Mouse (Mus musculus): ENCODE results near the gene Wdr93.

Wdr93 gene

DNA sequence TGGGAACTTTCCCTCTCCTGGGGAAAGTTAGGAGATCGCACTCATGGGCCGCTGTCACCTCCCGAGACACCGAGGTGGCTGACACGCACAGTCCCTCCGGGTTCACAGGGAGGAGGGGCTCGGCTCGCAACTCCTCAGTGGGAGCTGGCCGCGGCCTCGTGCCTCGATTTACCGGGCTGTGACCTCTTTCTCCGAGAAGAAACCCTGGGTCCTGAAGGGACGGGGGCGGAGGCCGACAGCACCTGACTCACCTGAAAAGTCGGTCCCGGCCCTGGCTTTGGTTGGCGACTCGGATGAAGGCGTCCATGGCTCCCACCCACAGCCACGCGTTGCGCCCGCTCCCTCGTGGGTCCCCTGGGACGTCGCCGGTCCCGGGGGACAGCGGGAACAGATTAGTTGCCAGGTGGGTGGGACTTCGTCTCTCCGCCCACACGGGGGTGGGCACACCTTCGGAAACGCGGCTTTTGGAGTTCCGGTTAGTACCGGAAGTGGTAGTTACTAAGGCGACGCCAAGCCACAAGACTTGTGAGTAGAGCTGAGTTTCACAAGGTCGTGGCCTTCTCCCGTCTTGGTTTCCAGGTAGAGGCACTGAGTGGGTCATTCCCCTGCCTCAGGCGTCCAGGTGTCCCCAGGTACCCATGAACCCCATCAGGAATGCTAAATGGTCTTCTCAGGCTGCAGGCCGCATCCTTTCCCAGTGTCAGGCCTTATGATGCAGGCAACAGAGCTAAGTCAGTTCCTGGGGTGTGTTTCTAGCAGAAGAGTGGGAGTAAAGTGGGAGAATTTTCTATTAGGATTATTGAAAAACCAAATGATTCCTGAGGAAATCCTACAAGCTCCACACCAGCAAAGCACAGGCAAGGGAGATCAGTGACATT lies at the start of gene Wdr93, which contains the start of gene Pex11a:
Gene Wdr93, plus strand, starts transcription at position 505 of the 878 bp plus-strand sequence.
Gene Pex11a, minus strand, starts transcription at position 473 of the 878 bp plus-strand sequence.
- peak; percentile 59 for DNase-seq (ENCODE audit: extremely low read depth, low read depth, low spot score)

DNA sequence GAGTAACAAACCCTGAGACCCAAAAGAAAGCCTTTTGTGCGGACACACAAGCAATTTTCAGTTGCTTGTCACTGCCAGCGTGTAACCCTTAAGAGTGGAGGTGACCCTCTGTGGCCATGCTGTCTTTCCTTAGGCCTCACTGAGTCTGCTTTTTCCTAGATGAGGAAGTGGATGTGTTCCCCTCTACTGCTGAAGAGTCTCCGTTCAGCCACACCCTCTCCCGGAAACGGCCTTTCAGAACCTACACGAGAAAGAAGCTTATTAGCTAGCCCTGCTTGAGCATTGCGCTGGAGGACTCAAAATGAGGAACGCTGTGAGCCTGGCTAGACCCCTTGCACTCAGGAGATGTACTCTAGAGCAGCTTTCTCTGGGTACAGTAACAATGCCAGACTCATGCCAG lies 46.5 kb upstream of the Wdr93 start:
- no peak for DNase-seq (ENCODE audit: extremely low read depth, low read depth, low spot score)

DNA sequence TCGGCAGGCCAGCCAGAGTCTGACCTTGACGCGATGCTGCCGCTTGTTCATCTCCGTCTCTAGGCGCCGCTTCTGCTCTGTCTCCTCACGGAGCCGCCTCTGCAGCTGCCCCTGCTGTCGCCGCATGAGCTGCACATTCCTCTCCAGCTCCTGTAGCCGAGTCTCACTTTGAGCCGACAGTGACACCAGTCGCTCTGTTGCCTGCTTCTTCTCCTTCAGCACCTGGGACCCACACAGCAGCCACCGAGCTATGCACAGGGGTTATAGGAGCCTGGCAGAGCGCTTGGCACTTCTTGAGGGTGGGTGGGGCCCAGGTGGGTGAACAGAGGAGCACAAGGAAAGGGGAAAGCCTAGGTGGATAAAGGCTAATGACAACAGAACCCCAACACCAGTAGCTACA lies 40.2 kb upstream of the Wdr93 start:
- no peak for DNase-seq (ENCODE audit: extremely low read depth, low read depth, low spot score)

DNA sequence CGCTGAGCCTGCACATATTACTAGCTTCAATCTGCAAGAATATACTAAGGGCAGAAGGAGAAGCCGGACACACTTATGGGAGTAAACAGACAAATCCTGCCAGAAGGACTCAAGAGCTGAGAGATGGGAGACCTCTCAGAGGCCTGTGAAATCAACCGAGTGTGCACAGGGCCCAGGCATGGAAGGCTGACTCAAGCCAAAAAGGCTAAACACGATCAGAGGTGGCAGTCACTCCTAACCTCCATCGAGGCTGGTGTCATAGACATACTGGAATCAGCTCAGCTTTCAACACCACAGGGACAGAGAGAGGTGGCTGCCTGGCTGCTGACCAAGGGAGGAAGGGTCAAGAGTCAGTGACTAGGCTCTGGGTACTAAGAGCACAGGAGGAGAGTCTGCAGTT lies 37.8 kb upstream of the Wdr93 start:
- no peak for DNase-seq (ENCODE audit: extremely low read depth, low read depth, low spot score)

DNA sequence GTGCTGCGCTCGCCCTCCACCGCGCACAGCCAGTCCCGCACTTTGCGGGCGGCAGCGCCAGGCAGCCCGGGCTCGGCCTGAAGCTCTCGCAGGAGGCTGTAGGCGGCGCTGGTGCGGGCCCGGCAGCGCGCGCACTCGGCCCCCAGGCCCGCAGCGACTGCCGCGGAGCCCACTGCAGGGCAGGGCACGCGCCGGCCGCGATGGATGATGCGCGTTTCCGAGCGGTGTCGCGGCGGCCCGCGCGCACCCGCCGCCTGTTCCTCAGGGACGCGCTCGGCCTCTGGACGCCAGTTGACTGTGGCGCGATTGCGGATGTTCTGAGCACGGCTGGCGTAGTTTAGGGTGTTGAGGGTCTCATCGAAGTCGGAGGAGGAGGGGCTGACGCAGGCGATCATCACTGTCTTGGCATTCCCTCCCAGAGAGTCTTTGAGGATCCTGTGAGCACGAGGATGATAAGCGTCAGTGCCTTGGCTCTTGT lies 32.8 kb upstream of the Wdr93 start:
- no peak for DNase-seq (ENCODE audit: extremely low read depth, low read depth, low spot score)

DNA sequence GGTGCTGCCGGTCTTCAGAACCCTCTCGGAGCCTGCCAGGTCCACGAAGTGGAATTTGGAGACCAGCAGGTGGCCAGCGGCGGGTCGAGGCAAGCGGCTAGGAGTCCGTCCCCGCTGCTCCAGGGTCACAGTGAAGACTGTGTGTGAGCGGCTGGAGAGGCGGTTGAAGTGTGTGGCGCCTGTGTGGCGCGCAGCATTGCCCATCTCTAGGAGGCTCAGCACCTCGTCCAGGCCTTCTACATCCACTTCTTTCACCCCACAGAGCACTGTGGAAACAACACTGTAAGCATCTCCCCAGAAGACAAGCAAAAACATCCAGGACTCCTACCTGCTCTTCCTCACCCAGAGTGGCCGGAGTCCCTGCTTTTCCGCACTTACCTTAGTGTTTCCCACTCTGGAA lies 32.1 kb upstream of the Wdr93 start:
- DNase-seq (ENCODE audit: extremely low read depth, low read depth, low spot score), result no peak

DNA sequence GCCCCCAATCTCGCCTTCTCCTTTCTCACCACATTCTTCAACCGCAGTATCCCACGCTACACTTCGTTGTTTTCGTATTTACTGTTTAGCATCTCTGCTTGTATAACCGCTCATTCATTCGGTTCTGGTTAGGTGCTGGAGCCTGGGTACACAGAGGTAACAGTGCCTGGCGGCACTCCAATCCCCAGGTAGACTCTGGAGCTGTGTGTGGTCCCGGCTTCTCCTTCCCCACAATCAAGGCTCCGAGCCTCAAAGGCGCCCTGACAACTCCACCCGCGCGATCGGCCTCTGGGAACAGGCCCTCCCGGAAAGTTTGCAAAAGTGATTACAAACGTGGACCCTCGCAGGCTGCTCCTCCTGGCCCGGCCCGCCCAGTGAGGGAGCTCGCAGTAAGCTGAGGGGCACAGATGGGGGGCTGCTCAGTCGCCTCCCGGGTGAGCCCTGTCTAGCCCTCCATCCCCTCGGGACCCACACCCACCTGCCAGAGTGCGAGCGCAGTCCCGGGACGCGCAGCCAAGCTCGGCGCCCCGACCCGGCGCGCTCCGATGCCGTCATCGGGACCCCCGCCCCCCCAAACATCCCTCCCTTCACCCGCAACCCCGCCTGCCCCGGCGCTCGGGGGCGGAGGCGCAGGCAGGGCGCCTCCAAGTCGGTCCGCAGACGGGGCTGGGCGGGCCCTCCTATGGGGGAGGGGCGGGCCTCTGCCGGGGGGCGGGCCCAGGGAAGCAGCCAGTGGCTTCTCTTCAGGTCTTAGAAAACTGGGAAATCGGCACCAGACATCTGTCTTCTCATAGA lies 27.6 kb upstream of the Wdr93 start, which contains the start of gene Kif7:
Gene Kif7, minus strand, starts transcription at position 534 of the 795 bp plus-strand sequence.
- no peak for DNase-seq (ENCODE audit: extremely low read depth, low read depth, low spot score)

DNA sequence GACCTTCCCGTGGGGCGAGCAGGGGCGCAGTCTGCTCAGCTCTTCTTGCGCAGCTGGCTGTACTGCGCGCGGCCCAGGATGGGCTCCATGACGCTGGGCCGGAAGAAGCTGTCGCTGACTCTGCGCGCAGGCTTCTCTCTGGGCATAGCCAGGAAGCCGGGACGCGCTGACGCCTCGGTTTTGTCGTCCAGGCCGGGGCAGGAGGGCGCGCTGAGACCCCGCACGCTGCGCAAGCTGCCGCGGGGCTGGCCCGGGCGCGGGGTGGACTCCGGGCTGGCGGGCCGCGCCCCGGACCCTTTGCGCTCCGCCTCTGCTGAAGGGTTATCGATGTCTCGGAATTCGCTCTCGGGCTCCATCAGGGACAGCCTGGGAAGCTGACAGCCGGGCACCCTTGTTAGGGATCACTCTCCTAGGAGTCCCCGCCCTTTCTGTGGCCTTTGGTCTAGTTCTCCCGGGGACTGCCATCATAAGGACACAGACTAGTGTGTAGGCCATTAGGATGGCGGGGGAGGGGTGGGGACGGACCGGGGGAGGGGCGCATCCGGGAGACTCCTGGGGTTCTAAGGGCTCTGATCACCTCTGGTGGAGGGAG lies 21.5 kb upstream of the Wdr93 start:
- DNase-seq (ENCODE audit: extremely low read depth, low read depth, low spot score), result no peak

DNA sequence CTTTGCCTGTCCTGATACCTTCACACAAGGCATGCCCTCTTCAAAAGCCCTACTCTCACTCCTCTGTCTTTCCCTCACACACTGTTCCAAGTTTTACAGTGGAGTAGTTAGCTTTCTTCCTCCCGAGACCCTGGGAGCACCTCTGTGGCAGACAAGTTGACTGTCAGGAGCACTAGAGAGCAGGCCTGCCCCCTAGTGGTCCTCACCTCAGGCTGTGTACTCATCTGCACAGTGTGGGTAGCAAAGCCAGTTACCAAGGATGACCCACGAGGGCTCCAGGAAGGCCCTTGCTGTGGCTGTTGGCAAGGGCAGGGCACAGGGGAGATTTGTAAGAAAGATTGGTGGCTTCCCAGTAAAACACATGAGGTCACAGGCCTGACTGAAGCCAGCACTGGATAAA lies 15.9 kb upstream of the Wdr93 start:
- no peak for DNase-seq (ENCODE audit: extremely low read depth, low read depth, low spot score)

DNA sequence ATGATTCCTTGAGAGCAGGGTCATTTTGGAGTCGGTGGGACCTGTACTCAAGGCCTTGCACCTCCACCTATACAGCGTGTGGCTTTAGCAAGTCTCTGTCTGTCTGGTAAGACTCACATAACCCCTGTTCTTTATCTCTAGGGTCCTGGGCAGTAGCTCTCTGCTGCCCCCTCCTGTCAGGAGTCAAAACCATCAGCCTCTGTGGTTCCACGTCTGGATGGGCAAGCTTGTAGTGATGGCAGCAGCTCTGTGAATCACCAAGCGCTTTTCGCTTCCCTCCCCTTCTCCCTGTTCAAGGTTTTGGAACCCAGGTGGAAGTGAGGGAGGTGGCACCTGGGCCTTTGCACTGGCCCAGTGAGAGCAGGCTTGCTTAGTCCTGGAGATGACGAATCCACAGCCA lies 14.7 kb upstream of the Wdr93 start:
- DNase-seq (ENCODE audit: extremely low read depth, low read depth, low spot score), result no peak

DNA sequence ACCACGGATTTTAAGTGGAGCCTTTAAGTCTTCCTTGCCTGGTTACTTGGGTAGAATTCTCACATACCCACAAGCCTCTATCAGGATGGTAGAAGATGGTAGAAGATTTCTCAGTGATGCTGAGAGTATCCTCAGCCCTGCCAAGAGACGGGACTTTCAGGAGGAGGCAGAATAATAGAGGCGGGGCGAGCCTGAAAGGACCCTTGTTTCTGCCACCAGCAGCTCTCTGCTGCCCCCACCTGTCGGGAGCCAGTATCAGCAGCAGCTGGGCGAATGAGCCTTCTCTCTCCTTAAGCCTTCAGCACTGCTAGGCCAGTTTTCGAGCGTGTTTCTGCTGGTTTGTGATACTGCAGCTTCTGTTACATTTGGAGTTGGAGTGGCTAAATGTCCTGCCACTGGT lies 13.8 kb upstream of the Wdr93 start:
- DNase-seq (ENCODE audit: extremely low read depth, low read depth, low spot score), result no peak

DNA sequence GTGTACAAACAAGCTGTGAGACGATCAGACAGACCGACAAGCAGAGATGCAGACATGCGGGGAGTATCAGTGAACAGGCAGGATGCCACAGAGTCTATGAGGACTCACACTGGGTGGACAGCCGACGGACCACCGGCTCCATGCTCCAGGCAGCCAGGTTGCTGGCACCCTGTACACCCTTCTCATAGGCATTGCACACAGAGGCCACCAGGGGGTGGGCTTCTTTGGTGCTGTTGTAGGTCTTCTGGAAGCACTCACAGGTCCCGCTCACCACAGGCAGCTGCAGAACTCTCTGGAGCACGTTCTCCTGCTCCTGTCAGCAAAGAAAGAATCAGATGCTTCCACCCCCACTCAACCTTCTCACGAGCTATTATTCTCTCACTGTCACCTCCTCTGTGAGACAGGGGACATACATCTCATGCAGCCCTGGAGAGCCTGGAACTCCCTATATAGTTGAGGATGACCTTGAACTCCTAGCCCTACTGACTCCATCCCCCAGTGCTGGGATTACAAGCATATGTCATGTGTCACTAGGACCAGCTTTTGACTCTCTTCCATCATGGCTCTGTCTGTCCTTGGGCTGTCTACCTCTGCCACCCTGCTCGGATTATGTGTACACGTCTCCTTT lies 13.1 kb upstream of the Wdr93 start:
- DNase-seq (ENCODE audit: extremely low read depth, low read depth, low spot score), result no peak

DNA sequence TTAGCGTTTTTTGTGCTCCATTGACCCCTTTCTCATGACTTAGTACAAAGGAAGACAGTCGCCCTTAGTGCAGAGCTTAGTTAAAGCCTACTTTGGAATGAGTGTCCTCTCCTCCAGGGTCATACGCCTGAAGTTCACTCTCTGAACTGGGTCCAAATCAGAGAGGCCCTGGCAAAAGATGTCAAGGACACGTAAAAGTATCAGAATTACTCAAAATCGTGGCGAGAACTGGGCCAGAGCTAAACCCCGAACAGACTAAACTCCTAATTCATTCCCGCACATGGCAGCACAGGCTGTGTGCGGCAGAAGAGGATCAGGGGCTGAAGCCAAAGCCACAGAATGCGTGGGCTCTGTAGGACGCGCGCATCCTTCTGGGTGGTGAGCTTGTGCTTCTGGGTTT lies 11.5 kb upstream of the Wdr93 start:
- DNase-seq (ENCODE audit: extremely low read depth, low read depth, low spot score), result no peak

DNA sequence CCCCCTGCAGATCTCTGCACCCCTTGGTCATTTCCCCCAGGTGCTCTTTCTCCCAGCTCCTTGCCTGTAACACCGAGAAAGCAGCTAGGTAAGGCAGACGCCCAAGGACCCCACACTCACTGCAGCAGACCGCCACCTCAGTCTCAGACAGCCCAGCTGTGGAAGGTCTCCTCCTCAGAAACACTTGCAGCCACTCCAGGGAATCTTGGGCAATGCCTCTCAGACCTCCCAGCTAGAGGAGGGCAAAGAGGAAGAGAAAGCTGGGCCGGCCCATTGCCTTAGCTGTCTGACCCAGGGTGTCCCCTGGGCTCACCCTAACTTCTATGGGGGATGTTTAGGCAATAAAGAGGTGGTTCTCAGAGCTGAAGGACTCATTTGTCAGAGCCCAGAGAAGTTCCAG lies 10.3 kb upstream of the Wdr93 start, which contains the start of gene Plin1:
Gene Plin1, minus strand, starts transcription at position 282 of the 400 bp plus-strand sequence.
- DNase-seq (ENCODE audit: extremely low read depth, low read depth, low spot score), result no peak

DNA sequence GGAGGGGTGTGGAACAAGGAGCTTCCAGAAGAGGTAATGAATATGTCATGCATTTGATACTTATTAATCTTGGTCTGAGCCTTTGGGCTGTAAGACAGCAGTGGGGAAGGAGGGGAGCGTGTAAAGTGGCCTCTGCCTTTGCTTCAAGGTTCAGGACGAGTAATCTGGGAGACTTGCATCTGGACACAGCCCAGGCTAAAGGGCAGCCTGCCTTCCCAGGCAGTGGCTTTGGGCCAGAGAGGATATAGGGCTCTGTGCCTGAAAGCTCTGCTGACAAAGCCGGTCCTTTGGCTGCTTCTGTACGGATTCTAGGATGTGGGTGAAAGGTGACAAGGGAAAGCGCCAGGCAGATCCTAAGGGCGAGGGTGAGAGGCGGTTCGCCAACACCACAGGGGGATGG lies 8.4 kb upstream of the Wdr93 start:
- DNase-seq (ENCODE audit: extremely low read depth, low read depth, low spot score), result peak; percentile 95

DNA sequence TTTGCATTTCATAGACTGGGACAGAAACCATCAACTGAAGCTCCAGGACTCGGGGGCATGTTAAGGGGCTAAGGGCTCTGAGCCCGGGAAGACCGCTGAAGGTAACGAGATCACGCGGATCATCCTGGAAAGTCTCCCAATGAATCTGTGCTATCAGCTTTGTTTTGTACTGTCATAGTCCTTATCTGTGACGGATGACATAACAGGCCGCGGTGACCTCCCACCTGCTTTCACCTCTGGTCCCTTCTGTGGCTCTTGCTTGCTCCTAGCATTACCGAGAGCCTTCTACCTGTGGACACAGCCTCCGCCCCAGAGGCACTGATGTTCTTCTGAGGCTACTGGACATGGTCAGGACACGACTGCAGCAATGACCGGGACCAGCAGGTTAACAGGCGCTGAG lies 6.5 kb upstream of the Wdr93 start:
- DNase-seq (ENCODE audit: extremely low read depth, low read depth, low spot score), result no peak

DNA sequence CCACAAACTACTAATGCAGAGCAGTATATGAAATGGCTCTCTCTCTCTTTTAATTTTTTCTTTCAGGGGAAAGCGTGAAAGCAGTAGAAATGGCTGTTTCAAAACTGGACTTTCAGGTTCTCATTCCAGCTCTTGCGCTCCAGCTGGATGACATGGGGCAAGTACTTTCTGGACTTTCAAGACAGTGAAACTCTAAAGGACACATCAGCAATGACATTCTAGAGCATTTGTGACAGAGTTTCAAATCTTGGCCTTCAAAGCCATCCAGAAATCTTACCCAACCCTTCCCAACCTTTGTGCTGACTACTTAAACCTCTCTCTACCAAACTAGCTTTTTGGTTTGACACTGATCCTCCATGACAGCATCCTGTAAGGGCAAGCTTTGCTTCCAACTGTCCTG lies 4.0 kb upstream of the Wdr93 start:
- peak; percentile 55 for DNase-seq (ENCODE audit: extremely low read depth, low read depth, low spot score)

DNA sequence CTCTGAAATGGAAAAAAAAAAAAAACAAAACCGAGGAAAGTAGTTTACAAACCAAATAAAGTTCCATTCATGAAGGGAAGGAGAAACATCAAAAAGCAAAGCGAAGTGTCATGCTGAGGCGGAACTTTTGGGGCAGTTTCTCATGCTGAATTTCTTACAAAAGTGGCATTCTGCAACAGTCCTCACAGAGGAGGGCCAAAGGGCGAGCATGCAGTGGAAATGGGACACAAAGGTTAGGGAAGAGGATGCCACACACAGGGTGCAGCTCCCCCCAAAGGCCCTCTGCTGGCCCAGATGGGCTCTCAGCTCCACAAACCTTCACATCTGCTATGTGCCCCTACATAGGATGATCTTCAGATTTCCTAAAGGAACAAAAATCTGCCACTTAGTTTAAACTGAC lies 2.7 kb upstream of the Wdr93 start:
- no peak for DNase-seq (ENCODE audit: extremely low read depth, low read depth, low spot score)

DNA sequence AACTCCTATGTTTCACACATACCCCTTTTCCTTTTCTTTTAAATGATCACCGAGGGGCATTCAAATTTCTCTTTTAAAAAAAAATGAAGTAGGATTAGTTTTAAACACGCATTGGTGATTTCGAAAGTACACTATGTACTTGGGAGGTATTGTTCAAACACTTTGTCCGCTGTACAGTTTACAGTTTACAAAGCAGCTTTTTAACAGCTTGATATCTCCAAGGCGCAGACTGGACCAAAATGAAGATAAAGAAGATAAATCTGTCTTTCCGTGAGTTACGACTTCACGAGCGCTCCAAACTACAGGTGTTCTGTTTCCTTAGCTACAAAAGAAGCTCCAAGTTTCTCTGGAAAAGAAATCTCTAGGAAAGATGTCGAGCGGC lies 695 bp upstream of the Wdr93 start:
- DNase-seq (ENCODE audit: extremely low read depth, low read depth, low spot score), result no peak

DNA sequence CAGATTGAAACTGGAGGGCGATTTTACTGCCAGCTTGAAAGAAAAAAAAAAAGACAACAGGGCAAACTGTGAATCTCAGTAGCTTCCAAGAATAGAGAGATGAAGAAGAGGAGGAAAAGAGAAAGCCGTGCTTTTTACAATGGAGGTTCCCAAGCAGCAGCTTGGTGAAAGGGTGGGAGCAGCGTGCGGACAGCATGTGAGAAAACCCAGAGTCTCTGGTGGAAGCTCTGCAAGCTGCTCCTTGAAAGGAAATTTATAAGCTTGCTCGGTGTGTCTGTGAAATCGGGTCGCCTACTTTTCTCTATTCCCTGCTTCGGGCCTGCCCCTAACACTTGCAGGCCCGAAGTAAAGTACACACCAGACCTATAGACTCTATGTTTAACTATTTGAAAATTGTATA lies 1.1 kb downstream of the Wdr93 start:
- DNase-seq (ENCODE audit: extremely low read depth, low read depth, low spot score), result no peak

DNA sequence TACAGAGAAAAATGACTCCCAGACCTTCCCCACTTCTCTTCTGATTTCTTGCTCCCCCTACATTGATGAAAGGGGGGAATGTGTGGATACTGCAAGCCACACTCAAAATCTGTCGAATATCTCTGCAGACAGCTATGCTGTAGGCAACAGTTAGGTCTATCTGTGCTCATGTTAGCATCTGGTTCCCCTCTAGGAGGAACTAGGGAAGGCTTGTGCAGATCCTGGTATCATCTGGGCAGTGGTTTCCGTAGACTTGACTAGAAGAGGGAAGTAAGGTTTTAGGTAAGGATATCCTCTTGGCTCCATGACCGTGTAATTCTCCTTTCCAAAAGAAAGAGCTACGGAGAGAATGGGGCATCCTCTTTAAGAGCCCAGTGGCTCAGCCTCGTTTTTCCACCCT lies 1.6 kb downstream of the Wdr93 start:
- no peak for DNase-seq (ENCODE audit: extremely low read depth, low read depth, low spot score)
